Mouse (Mus musculus) thymus, postnatal 14 days (tissue): ENCODE data around the gene Camk1.

Experiments used
- DNase-seq: peaks from one replicate; pipeline ENCODE4 v3.0.0; 2021

Camk1 gene

GRCm38 (mm10) chr6:113343177-113344092 is at the start of gene Camk1:
Camk1 (minus strand) TSS chr6:113343984.
- peak; percentile 22 for DNase-seq

- DNase-seq: no peak
These were observed 48.7 kb upstream of the Camk1 start for GRCm38 (mm10) chr6:113392387-113393071.

- DNase-seq: no peak
These were observed 48.2 kb upstream of the Camk1 start for GRCm38 (mm10) chr6:113392015-113392386.

- no peak for DNase-seq
These were observed 46.9 kb upstream of the Camk1 start for GRCm38 (mm10) chr6:113390715-113391114.

GRCm38 (mm10) chr6:113388960-113389359 is 45.2 kb upstream of the Camk1 start, which contains the start of gene Ttll3:
Ttll3 (plus strand) TSS chr6:113389260.
- DNase-seq: no peak

GRCm38 (mm10) chr6:113386025-113386424 is 42.2 kb upstream of the Camk1 start:
- no peak for DNase-seq

- no peak for DNase-seq
These were observed 41.5 kb upstream of the Camk1 start for GRCm38 (mm10) chr6:113385160-113385714.

- DNase-seq: no peak
These were observed 40.7 kb upstream of the Camk1 start for GRCm38 (mm10) chr6:113384351-113384927.

- DNase-seq: no peak
These were observed 36.7 kb upstream of the Camk1 start for GRCm38 (mm10) chr6:113380480-113380879.

GRCm38 (mm10) chr6:113379246-113379645 is 35.5 kb upstream of the Camk1 start:
- DNase-seq: peak; percentile 20

- DNase-seq: peak; percentile 94
These were observed 34.0 kb upstream of the Camk1 start, which contains the start of the genes Tada3 and Arpc4 for GRCm38 (mm10) chr6:113377496-113378385. Tada3 (minus strand) TSS chr6:113377883. Arpc4 (plus strand) TSS chr6:113378115.

GRCm38 (mm10) chr6:113377172-113377495 is 33.4 kb upstream of the Camk1 start:
- DNase-seq: no peak

- peak; percentile 42 for DNase-seq
These were observed 29.7 kb upstream of the Camk1 start for GRCm38 (mm10) chr6:113373491-113373890.

GRCm38 (mm10) chr6:113370194-113370929 is 26.6 kb upstream of the Camk1 start:
- DNase-seq: no peak

GRCm38 (mm10) chr6:113368577-113368976 is 24.8 kb upstream of the Camk1 start:
- DNase-seq: no peak

- no peak for DNase-seq
These were observed 24.3 kb upstream of the Camk1 start for GRCm38 (mm10) chr6:113368124-113368523.

- DNase-seq: no peak
These were observed 23.8 kb upstream of the Camk1 start for GRCm38 (mm10) chr6:113367574-113367973.

- DNase-seq: no peak
These were observed 22.9 kb upstream of the Camk1 start for GRCm38 (mm10) chr6:113366639-113367038.

- DNase-seq: no peak
These were observed 20.8 kb upstream of the Camk1 start for GRCm38 (mm10) chr6:113364518-113365135.

GRCm38 (mm10) chr6:113362241-113362640 is 18.5 kb upstream of the Camk1 start:
- no peak for DNase-seq

- no peak for DNase-seq
These were observed 17.7 kb upstream of the Camk1 start for GRCm38 (mm10) chr6:113361476-113361875.
